In genomic region chr5:148820476-148820875, GRCm38 (mm10) we compare ENCODE assay signal across 8 mouse cellular contexts.
DNase-seq lines count a peak whose midpoint lies in the region; ATAC-seq lines count a peak whose summit lies in the region.

No protein-coding gene starts in this region.

- H3K4me1 ChIP-seq in heart, embryonic 11.5 days (ENCODE audit: control insufficient read depth, insufficient read depth, low read length): peaks cover 13% of the 10 kb centered on the region
- H3K4me1 ChIP-seq in embryonic facial prominence, embryonic 14.5 days (ENCODE audit: control insufficient read depth, insufficient read depth, low read length): 0 out of 2 replicates have a peak, but pooled peaks cover 7% of the 10 kb centered on the region
- 0 out of 2 replicates have a peak, but pooled peaks cover 6% of the 10 kb centered on the region for H3K4me1 ChIP-seq in neural tube, embryonic 14.5 days (ENCODE audit: control insufficient read depth, insufficient read depth, low read length)

- WGBS in heart, embryonic 11.5 days (ENCODE audit: insufficient replicate concordance): 33% methylated on average over 20 of the region's 20 CpGs
- 29% methylated on average over 20 of the region's 20 CpGs for WGBS in embryonic facial prominence, embryonic 14.5 days
- WGBS in neural tube, embryonic 14.5 days: 9% methylated on average over 20 of the region's 20 CpGs

- no peak overlapping the region for H3K27ac ChIP-seq in heart, embryonic 11.5 days (ENCODE audit: low read depth, low read length)
- H3K27ac ChIP-seq in embryonic facial prominence, embryonic 14.5 days (replicated peaks; ENCODE audit: low read depth, low read length): no peak overlapping the region
- H3K27ac ChIP-seq in neural tube, embryonic 14.5 days (ENCODE audit: low read depth, low read length): no peak overlapping the region

- no peaks in the 10 kb centered on the region for H3K9me3 ChIP-seq in heart, embryonic 11.5 days (replicated peaks; ENCODE audit: control insufficient read depth, low read length)
- H3K9me3 ChIP-seq in embryonic facial prominence, embryonic 14.5 days (ENCODE audit: control insufficient read depth, low read length): no peaks in the 10 kb centered on the region
- H3K9me3 ChIP-seq in neural tube, embryonic 14.5 days (ENCODE audit: control insufficient read depth, low read length): no peaks in the 10 kb centered on the region

- no peaks in the 10 kb centered on the region; the same call in 1 of the 2 replicates for H3K27me3 ChIP-seq in heart, embryonic 11.5 days (ENCODE audit: control insufficient read depth, insufficient read depth, low read length)
- H3K27me3 ChIP-seq in embryonic facial prominence, embryonic 14.5 days (replicated peaks; ENCODE audit: control insufficient read depth, insufficient read depth, low read length): 0 out of 2 replicates have a peak, but pooled peaks cover 7% of the 10 kb centered on the region
- no peaks in the 10 kb centered on the region for H3K27me3 ChIP-seq in neural tube, embryonic 14.5 days (ENCODE audit: control insufficient read depth, insufficient read depth, low read length)

- DNase-seq in heart, adult 9 months (ENCODE audit: low spot score in 2 of 2): no peak
- DNase-seq in CD4-positive helper T cell, adult 2 months (ENCODE audit: low read depth, low spot score): peak; percentile 62
- DNase-seq in embryonic facial prominence, embryonic 14.5 days (ENCODE audit: low spot score): peak; percentile 48
- DNase-seq in kidney, postnatal 4 days: peak; percentile 39 to 54
- DNase-seq in urinary bladder, adult 2 months (ENCODE audit: low spot score): no peak
- no peak for DNase-seq in c-Kit-positive CD71-positive TER-119-positive erythroid progenitor cells, embryonic 14.5 days (ENCODE audit: low spot score)

- no peak overlapping the region for H3K9ac ChIP-seq in heart, embryonic 11.5 days (ENCODE audit: low read depth, low read length)
- H3K9ac ChIP-seq in embryonic facial prominence, embryonic 14.5 days (ENCODE audit: low read depth, low read length): no peak overlapping the region
- H3K9ac ChIP-seq in neural tube, embryonic 14.5 days (replicated peaks; ENCODE audit: low read depth, low read length): no peak overlapping the region

- no peaks in the 10 kb centered on the region for H3K36me3 ChIP-seq in heart, embryonic 11.5 days (ENCODE audit: control insufficient read depth, insufficient read depth, low read length)
- no peaks in the 10 kb centered on the region for H3K36me3 ChIP-seq in embryonic facial prominence, embryonic 14.5 days (ENCODE audit: control insufficient read depth, insufficient read depth, low read length)
- H3K36me3 ChIP-seq in neural tube, embryonic 14.5 days (ENCODE audit: control insufficient read depth, insufficient read depth, low read length): no peaks in the 10 kb centered on the region

- peak overlapping the region; percentile 43; the same call in 1 of the 2 replicates for H3K4me2 ChIP-seq in heart, embryonic 11.5 days
- H3K4me2 ChIP-seq in embryonic facial prominence, embryonic 14.5 days (ENCODE audit: low read depth, low read length): peak overlapping the region; percentile 5; the same call in 1 of the 2 replicates
- peak overlapping the region; percentile 27; the same call in 1 of the 2 replicates for H3K4me2 ChIP-seq in neural tube, embryonic 14.5 days (ENCODE audit: low read depth, low read length)

- no peak for ATAC-seq in heart, embryonic 11.5 days (replicated peaks; ENCODE audit: insufficient number of reproducible peaks, low FRiP score, low TSS enrichment)
- no peak for ATAC-seq in embryonic facial prominence, embryonic 14.5 days (ENCODE audit: low read depth)
- peak; percentile 51; the same call in 1 of the 2 replicates for ATAC-seq in neural tube, embryonic 14.5 days (ENCODE audit: low read depth)

- no peak overlapping the region for H3K4me3 ChIP-seq in heart, embryonic 11.5 days (ENCODE audit: low read depth, low read length)
- no peak overlapping the region for H3K4me3 ChIP-seq in embryonic facial prominence, embryonic 14.5 days (ENCODE audit: low read depth, low read length)
- no peak overlapping the region; the same call in 1 of the 2 replicates for H3K4me3 ChIP-seq in neural tube, embryonic 14.5 days (ENCODE audit: low read depth, low read length)

Comparison
In these comparisons a context has a peak if more than half of its experiments do, and no peak if none do; other contexts are left out.
1. DNase-seq: peak in CD4-positive helper T cell, adult 2 months (single experiment), embryonic facial prominence, embryonic 14.5 days (single experiment) and kidney, postnatal 4 days (2 of 2); none in heart, adult 9 months (0 of 2), urinary bladder, adult 2 months (single experiment) and c-Kit-positive CD71-positive TER-119-positive erythroid progenitor cells, embryonic 14.5 days (single experiment).
2. Peak in every context shown above with its lines, with median percentiles within 50 percentile points of each other: H3K4me2 ChIP-seq.